12 mouse cellular contexts compared by ENCODE assay signal in genomic region chr9:63742887-63743660, GRCm38 (mm10). TPM values are rescaled to one million over a fixed set of nuclear protein-coding genes. Genes with fewer than 3 reads are reported as not detected.
DNase-seq lines count a peak whose midpoint lies in the region; ATAC-seq and TF ChIP-seq lines count a peak whose summit lies in the region.
"Had no signal": no experiment of that assay in that cellular context is flagged by ENCODE, and none has a peak within 500 bp of the region (broad histone marks: within the 10 kb centered on the region; RNA-seq: fewer than 3 reads in every experiment).

No protein-coding gene starts in this region.

- TF ChIP-seq POLR2A in cerebellum, adult 2 months (IDR thresholded peaks at IDR 0.05; ENCODE audit: borderline replicate concordance, insufficient read depth, low read length): no peak

- H3K4me3 ChIP-seq in embryonic facial prominence, embryonic 12.5 days: no peak overlapping the region
- H3K4me3 ChIP-seq in embryonic facial prominence, embryonic 10.5 days: no peak overlapping the region
- no peak overlapping the region for H3K4me3 ChIP-seq in kidney, embryonic 15.5 days (replicated peaks)
- no peak overlapping the region for H3K4me3 ChIP-seq in cerebellum, adult 2 months (replicated peaks; ENCODE audit: insufficient read depth, low read depth, low read length)
- H3K4me3 ChIP-seq: liver, embryonic 15.5 days had no signal

- H3K27ac ChIP-seq in embryonic facial prominence, embryonic 12.5 days: 0 out of 2 replicates have a peak overlapping the region, but pooled peaks have one; percentile 25
- H3K27ac ChIP-seq in embryonic facial prominence, embryonic 10.5 days (replicated peaks): no peak overlapping the region; the same call in 1 of the 2 replicates
- H3K27ac ChIP-seq in kidney, embryonic 15.5 days: peak overlapping the region; percentile 24
- H3K27ac ChIP-seq in cerebellum, adult 2 months (ENCODE audit: insufficient read depth, low read length): no peak overlapping the region

- ATAC-seq in embryonic facial prominence, embryonic 12.5 days (ENCODE audit: insufficient number of reproducible peaks, insufficient read depth, low FRiP score, low TSS enrichment): no peak
- ATAC-seq in kidney, embryonic 15.5 days (replicated peaks; ENCODE audit: low FRiP score): no peak

- H3K27me3 ChIP-seq in embryonic facial prominence, embryonic 12.5 days: no peaks in the 10 kb centered on the region
- no peaks in the 10 kb centered on the region for H3K27me3 ChIP-seq in embryonic facial prominence, embryonic 10.5 days (replicated peaks; ENCODE audit: low read depth, poor library complexity, severe bottlenecking)
- H3K27me3 ChIP-seq in kidney, embryonic 15.5 days: no peaks in the 10 kb centered on the region
- H3K27me3 ChIP-seq in cerebellum, adult 2 months (ENCODE audit: control insufficient read depth, insufficient read depth, low read length): no peaks in the 10 kb centered on the region
- H3K27me3 ChIP-seq: liver, embryonic 15.5 days had no signal

- H3K4me2 ChIP-seq in embryonic facial prominence, embryonic 12.5 days (replicated peaks): no peak overlapping the region
- no peak overlapping the region for H3K4me2 ChIP-seq in kidney, embryonic 15.5 days

- no peak overlapping the region for H3K9ac ChIP-seq in embryonic facial prominence, embryonic 12.5 days
- no peak overlapping the region for H3K9ac ChIP-seq in kidney, embryonic 15.5 days
- H3K9ac ChIP-seq: liver, embryonic 15.5 days had no signal

- peaks cover 79% of the 10 kb centered on the region for H3K4me1 ChIP-seq in embryonic facial prominence, embryonic 12.5 days
- H3K4me1 ChIP-seq in embryonic facial prominence, embryonic 10.5 days: peaks cover 99% of the 10 kb centered on the region
- peaks cover 96% of the 10 kb centered on the region for H3K4me1 ChIP-seq in kidney, embryonic 15.5 days
- H3K4me1 ChIP-seq in cerebellum, adult 2 months (ENCODE audit: control insufficient read depth, insufficient read depth, low read length): no peaks in the 10 kb centered on the region

- no peak for TF ChIP-seq CTCF in cerebellum, adult 2 months (IDR thresholded peaks at IDR 0.05; ENCODE audit: borderline replicate concordance, insufficient read depth, low read depth, low read length)

- no peaks in the 10 kb centered on the region for H3K9me3 ChIP-seq in embryonic facial prominence, embryonic 12.5 days
- H3K9me3 ChIP-seq in embryonic facial prominence, embryonic 10.5 days: no peaks in the 10 kb centered on the region
- no peaks in the 10 kb centered on the region for H3K9me3 ChIP-seq in kidney, embryonic 15.5 days (replicated peaks)
- H3K9me3 ChIP-seq: liver, embryonic 15.5 days had no signal

- DNase-seq in embryonic facial prominence, embryonic 10.5 days (ENCODE audit: low spot score): no peak
- no peak for DNase-seq in kidney, postnatal 4 days
- peak; percentile 36 for DNase-seq in retina, postnatal 1 day
- no peak for DNase-seq in retina, embryonic 14.5 days (ENCODE audit: low spot score)
- peak; percentile 76 for DNase-seq in telencephalon, adult 2 months (ENCODE audit: low read depth, low spot score)
- no peak for DNase-seq in cerebellum, adult 2 months
- DNase-seq: cerebellum, adult 8-10 months; kidney, adult 8-10 months; thymus, postnatal 25 days had no signal

- 51% methylated on average over 13 of the region's 13 CpGs for WGBS in embryonic facial prominence, embryonic 12.5 days
- 60% methylated on average over 13 of the region's 13 CpGs for WGBS in embryonic facial prominence, embryonic 10.5 days
- whole genome bisulfite sequencing in kidney, embryonic 15.5 days: 68% methylated on average over 13 of the region's 13 CpGs
- 50% methylated on average over 13 of the region's 13 CpGs for WGBS in cerebellum, adult 2 months

- peaks cover 12% of the 10 kb centered on the region for H3K36me3 ChIP-seq in embryonic facial prominence, embryonic 12.5 days
- peaks cover 33% of the 10 kb centered on the region for H3K36me3 ChIP-seq in embryonic facial prominence, embryonic 10.5 days (replicated peaks)
- peaks cover 16% of the 10 kb centered on the region; the same call in 1 of the 2 replicates for H3K36me3 ChIP-seq in kidney, embryonic 15.5 days

RNA-seq across cellular contexts. Expression of gene Smad3, which starts 14.7 kb away (rescaled TPM):
- 37.4 and 38.6 TPM in 2 replicates for polyA plus RNA-seq in embryonic facial prominence, embryonic 12.5 days (2016; fragmentation: Nextera tagmentation; extraction: Ambion mirVana)
- 23.4 and 25.5 TPM in 2 replicates for polyA plus RNA-seq in embryonic facial prominence, embryonic 10.5 days (2016; fragmentation: Nextera tagmentation; extraction: Ambion mirVana)
- 25.0 and 26.5 TPM in 2 replicates for polyA plus RNA-seq in kidney, embryonic 15.5 days (2015; fragmentation: Nextera tagmentation; extraction: Ambion mirVana)
- polyA plus RNA-seq in cerebellum, adult 2 months (2012; rRNA removed): 19.9 and 28.2 TPM in 2 replicates

Comparison
In these comparisons a context has a peak if more than half of its experiments do, and no peak if none do; other contexts are left out.
1. H3K27ac ChIP-seq: peak in embryonic facial prominence, embryonic 12.5 days (single experiment) and kidney, embryonic 15.5 days (single experiment); none in embryonic facial prominence, embryonic 10.5 days (single experiment) and cerebellum, adult 2 months (single experiment).
2. DNase-seq: peak in retina, postnatal 1 day (single experiment) and telencephalon, adult 2 months (single experiment); none in embryonic facial prominence, embryonic 10.5 days (single experiment), kidney, postnatal 4 days (0 of 2), retina, embryonic 14.5 days (single experiment) and cerebellum, adult 2 months (0 of 2).